Mouse (Mus musculus) CH12.LX (cell line): ENCODE results near the gene Slc6a20a. TPM values are rescaled to one million over a fixed set of nuclear protein-coding genes. Genes with fewer than 3 reads are reported as not detected.

Source experiments
- DNase-seq: peaks from one replicate; pipeline ENCODE4 v3.0.0-alpha.2; 2013; ENCODE audit errors: extremely low read depth
- H3K27ac ChIP-seq: 2 replicates; pipeline ENCODE4 v1.5.1; 2012; ENCODE audit warnings: low read depth, mild to moderate bottlenecking, control low read depth, moderate library complexity; ENCODE audit not compliant: insufficient read depth
- H3K27me3 ChIP-seq: replicated peaks from 2 replicates; pipeline ENCODE3; 2012; ENCODE audit warnings: inconsistent platforms
- H3K36me3 ChIP-seq, 2 experiments: replicated peaks in 1 of 2; 2 replicates each; pipeline versions ENCODE3 to v1.6.1; 2012; ENCODE audit warnings: inconsistent platforms in 1 of 2, low read length in 1 of 2, mild to moderate bottlenecking in 1 of 2, mixed read lengths in 1 of 2, moderate library complexity in 1 of 2; ENCODE audit not compliant: control insufficient read depth in 1 of 2, insufficient read depth in 1 of 2
- H3K4me1 ChIP-seq, 2 experiments: 2 replicates each; pipeline ENCODE4 v1.6.1; 2012; ENCODE audit warnings: inconsistent platforms in 1 of 2, moderate library complexity in 1 of 2; ENCODE audit not compliant: insufficient read depth in 2 of 2, control insufficient read depth in 1 of 2
- H3K4me2 ChIP-seq: 2 replicates; pipeline ENCODE4 v1.6.1; 2012; ENCODE audit warnings: low read depth, mild to moderate bottlenecking, control low read depth; ENCODE audit not compliant: poor library complexity, insufficient read depth, severe bottlenecking
- H3K4me3 ChIP-seq, 3 experiments: fragments of 150-350 bp in 1 of 3; sonication (generic) in 1 of 3; replicated peaks in 1 of 3; 2 replicates each; pipeline versions ENCODE3 to v1.5.1; 2011 to 2012; ENCODE audit warnings: low read depth in 2 of 3, low read length in 2 of 3, mild to moderate bottlenecking in 2 of 3, moderate library complexity in 2 of 3, control low read depth in 1 of 3, improper control_type of control experiment in 1 of 3, inconsistent platforms in 1 of 3, mixed read lengths in 1 of 3; ENCODE audit not compliant: poor library complexity in 1 of 3
- H3K79me2 ChIP-seq: replicated peaks from 2 replicates; pipeline ENCODE4 v1.6.1; 2012; ENCODE audit warnings: mild to moderate bottlenecking, moderate library complexity; ENCODE audit not compliant: control insufficient read depth, poor library complexity, insufficient read depth, severe bottlenecking; ENCODE audit errors: extremely low read depth
- H3K9ac ChIP-seq: 2 replicates; pipeline ENCODE4 v1.6.1; 2012; ENCODE audit warnings: low read depth, mild to moderate bottlenecking, control low read depth, moderate library complexity; ENCODE audit not compliant: insufficient read depth
- H3K9me3 ChIP-seq: replicated peaks from 2 replicates; pipeline ENCODE3; 2012; ENCODE audit warnings: low read length, inconsistent platforms, mixed read lengths
- CHD1 ChIP-seq: IDR thresholded peaks from 2 replicates; pipeline ENCODE4 v1.6.1; 2012; ENCODE audit warnings: low read depth, low read length, improper control_type of control experiment, inconsistent platforms
- ELF1 ChIP-seq: IDR thresholded peaks from 2 replicates; pipeline ENCODE4 v1.6.1; 2014; ENCODE audit warnings: low read depth, mild to moderate bottlenecking, inconsistent platforms, low read length, improper control_type of control experiment
- EP300 ChIP-seq: IDR thresholded peaks from 2 replicates; pipeline ENCODE4 v1.6.1; 2011; ENCODE audit warnings: low read length, improper control_type of control experiment
- GABPA ChIP-seq: IDR thresholded peaks from 2 replicates; pipeline ENCODE4 v1.6.1; 2012; ENCODE audit warnings: low read depth, low read length, improper control_type of control experiment, inconsistent platforms; ENCODE audit not compliant: insufficient replicate concordance
- HCFC1 ChIP-seq: IDR thresholded peaks from 2 replicates; pipeline ENCODE4 v1.6.1; 2012; ENCODE audit warnings: low read depth, mild to moderate bottlenecking, inconsistent platforms, low read length, improper control_type of control experiment
- JUN ChIP-seq: IDR thresholded peaks from 2 replicates; pipeline ENCODE4 v1.6.1; 2011; ENCODE audit warnings: low read depth, mild to moderate bottlenecking, low read length, improper control_type of control experiment, moderate library complexity; ENCODE audit not compliant: insufficient read depth
- MAX ChIP-seq: IDR thresholded peaks from 2 replicates; pipeline ENCODE4 v1.6.1; 2011; ENCODE audit warnings: low read length, improper control_type of control experiment
- MAZ ChIP-seq: IDR thresholded peaks from 2 replicates; pipeline ENCODE4 v1.6.1; 2012; ENCODE audit warnings: low read depth, mild to moderate bottlenecking, inconsistent platforms, low read length, improper control_type of control experiment, moderate library complexity
- MEF2A ChIP-seq: IDR thresholded peaks from 2 replicates; pipeline ENCODE4 v1.6.1; 2014; ENCODE audit warnings: low read depth, mild to moderate bottlenecking, inconsistent platforms, low read length, improper control_type of control experiment, borderline replicate concordance
- MXI1 ChIP-seq: IDR thresholded peaks from 2 replicates; pipeline ENCODE4 v1.6.1; 2011; ENCODE audit warnings: mild to moderate bottlenecking, low read depth, low read length, improper control_type of control experiment
- POLR2A ChIP-seq: IDR thresholded peaks from 2 replicates; pipeline ENCODE4 v1.6.1; 2011; ENCODE audit warnings: low read depth, mild to moderate bottlenecking, improper control_type of control experiment, low read length
- RCOR1 ChIP-seq: conservative IDR thresholded peaks from 2 replicates; pipeline ENCODE4 v1.6.1; 2012; ENCODE audit warnings: low read depth, mild to moderate bottlenecking, inconsistent platforms, low read length, improper control_type of control experiment
- SIN3A ChIP-seq: IDR thresholded peaks from 2 replicates; pipeline ENCODE4 v1.6.1; 2012; ENCODE audit warnings: low read length, improper control_type of control experiment, inconsistent platforms
- SMC3 ChIP-seq: IDR thresholded peaks from 2 replicates; pipeline ENCODE4 v1.6.1; 2011; ENCODE audit warnings: low read depth, low read length, improper control_type of control experiment
- TBP ChIP-seq: conservative IDR thresholded peaks from 2 replicates; pipeline ENCODE4 v1.6.1; 2011; ENCODE audit warnings: low read depth, low read length, improper control_type of control experiment
- ZC3H11A ChIP-seq: IDR thresholded peaks from 2 replicates; pipeline ENCODE4 v1.6.1; 2012; ENCODE audit warnings: low read depth, mild to moderate bottlenecking, inconsistent platforms, low read length, improper control_type of control experiment
- ZMIZ1 ChIP-seq: IDR thresholded peaks from 2 replicates; pipeline ENCODE4 v1.6.1; 2012; ENCODE audit warnings: low read depth, mild to moderate bottlenecking, inconsistent platforms, low read length, improper control_type of control experiment
- ZNF384 ChIP-seq: IDR thresholded peaks from 2 replicates; pipeline ENCODE4 v1.6.1; 2012; ENCODE audit warnings: low read depth, low read length, improper control_type of control experiment, inconsistent platforms
- dilution Hi-C: fragments of 300-500 bp; cut with MboI; formaldehyde crosslinking; loops from 2 replicates; pipeline ENCODE4 v1.14.3; 2020; ENCODE audit warnings: low sequenced_read_pairs; ENCODE audit not compliant: extremely low pct_unique_long_range_greater_than_20kb, extremely low pct_ligation_motif_present
- in situ Hi-C: fragments of 300-500 bp; cut with MboI; formaldehyde crosslinking; loops from 3 replicates; pipeline ENCODE4 v1.14.3; 2019; ENCODE audit warnings: low sequenced_read_pairs, low pct_ligation_motif_present, low pct_unique_long_range_greater_than_20kb, mixed read lengths
- polyA plus RNA-seq: library from polyadenylated mRNA; unstranded; fragments of >175 nt; gene quantifications from 2 replicates; pipeline ENCODE4 v1.2.1, GENCODE M21; 2012; ENCODE audit warnings: low read depth; ENCODE audit not compliant: insufficient read length
- total RNA-seq, 2 experiments: library from RNA; depleted of rRNA; stranded (reverse); fragments of 300-350 nt in 1 of 2; fragments of >200 nt in 1 of 2; gene quantifications; 2 replicates each; pipeline ENCODE4 v1.2.3; 2012 to 2014

Gene Slc6a20a
- total RNA-seq (2012; rRNA removed) = not detected in 2 replicates
- not detected in 2 replicates for total RNA-seq (2014; rRNA removed)
- polyA plus RNA-seq = not detected in 2 replicates

- H3K27me3 ChIP-seq = no peaks in the 10 kb centered on the region
- H3K4me1 ChIP-seq = no peaks in the 10 kb centered on the region
- H3K27ac ChIP-seq = no peak within 1 kb of the TSS
- in situ Hi-C loops (no loop called here), dilution Hi-C loops (no loop called here)
- H3K4me2 ChIP-seq = no peak within 1 kb of the TSS
- H3K79me2 ChIP-seq = no peaks in the 10 kb centered on the region
- DNase-seq = no peak
- H3K36me3 ChIP-seq = no peaks in the 10 kb centered on the region
- H3K9ac ChIP-seq = no peak within 1 kb of the TSS
- no peaks in the 10 kb centered on the region for H3K9me3 ChIP-seq
- H3K4me3 ChIP-seq = no peak within 1 kb of the TSS
- TF ChIP-seq SIN3A (no peak), SMC3 (no peak), MEF2A (no peak), TBP (no peak)
These were observed at the start of gene Slc6a20a, which contains the start of gene Ccr9 for GRCm38 (mm10) chr9:123678327-123679105. Gene Slc6a20a (minus strand): TSS chr9:123678885. Gene Ccr9 (plus strand): TSS chr9:123678439.

GRCm38 (mm10) chr9:123722737-123723493, 44.2 kb upstream of the Slc6a20a start:
- no peaks in the 10 kb centered on the region for H3K79me2 ChIP-seq
- TF ChIP-seq POLR2A (no peak), CHD1 (no peak), HCFC1 (no peak), MAX (no peak), ELF1 (no peak), JUN (no peak), ZC3H11A (no peak), ZNF384 (no peak), ZMIZ1 (no peak), RCOR1 (no peak), SIN3A (no peak), GABPA (no peak), EP300 (no peak), MXI1 (no peak), MAZ (no peak)
- TF ChIP-seq, all 38 proteins: peak for 0
- dilution Hi-C loops (no loop called here), in situ Hi-C loops (no loop called here)
- Histone ChIP-seq H3K9ac (no peak overlapping the region), H3K27me3 (peaks cover 2% of the 10 kb centered on the region), H3K4me1 (peaks cover 0 to 7% of the 10 kb centered on the region in 2 experiments; a peak in 2 of 4 replicates), H3K36me3 (no peaks in the 10 kb centered on the region), H3K4me3 (no peak overlapping the region), H3K27ac (no peak overlapping the region), H3K9me3 (no peaks in the 10 kb centered on the region), H3K4me2 (no peak overlapping the region)
- DNase-seq = no peak
